Mouse (Mus musculus): ENCODE data around the gene Gm13696.

DNA sequence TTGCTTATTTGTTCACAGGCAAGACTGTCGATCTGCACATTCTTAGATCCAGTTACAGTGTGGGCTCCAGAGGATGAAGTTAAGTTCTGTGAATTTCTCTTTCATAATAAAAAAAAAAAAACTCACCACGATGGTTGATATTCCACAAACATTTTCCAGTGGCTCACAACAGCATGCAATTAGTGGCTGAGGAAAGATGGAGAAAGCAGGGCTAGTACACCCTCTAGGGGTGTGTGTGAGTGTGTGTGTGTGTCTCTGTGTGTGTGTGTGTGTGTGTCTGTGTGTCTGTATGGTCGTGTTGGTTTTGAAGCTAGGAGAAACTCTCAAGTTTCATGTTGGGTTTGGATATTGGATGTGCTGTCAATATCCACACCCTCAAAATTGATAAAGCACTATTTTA is 31.5 kb upstream of the Gm13696 start:
- TF ChIP-seq EP300 (IDR thresholded peaks at IDR 0.05; ENCODE audit: low read depth) (no peak), CTCF (IDR thresholded peaks at IDR 0.05; ENCODE audit: low read depth) (no peak)

Data from heart, postnatal 0 days (tissue).